Comparison of ENCODE assay signal across 8 mouse cellular contexts in genomic region chr19:4191528-4192250, GRCm38 (mm10). TPM values are rescaled to one million over a fixed set of nuclear protein-coding genes. Genes with fewer than 3 reads are reported as not detected.
DNase-seq lines count a peak whose midpoint lies in the region; ATAC-seq and TF ChIP-seq lines count a peak whose summit lies in the region.

Ppp1ca (plus strand) TSS chr19:4192065.

- peak; percentile 88; the same call in 1 of the 2 replicates for TF ChIP-seq POLR2A in bone marrow, adult 2 months (IDR thresholded peaks at IDR 0.05; ENCODE audit: borderline replicate concordance, control insufficient read depth, low read depth, low read length)

- peak within 1 kb of the TSS; percentile 97 for H3K9ac ChIP-seq in embryonic facial prominence, embryonic 15.5 days
- peak within 1 kb of the TSS; percentile 96 for H3K9ac ChIP-seq in limb, embryonic 15.5 days

- H3K9me3 ChIP-seq in embryonic facial prominence, embryonic 15.5 days (replicated peaks): no peaks in the 10 kb centered on the region
- H3K9me3 ChIP-seq in limb, embryonic 15.5 days: no peaks in the 10 kb centered on the region

- H3K4me1 ChIP-seq in bone marrow, adult 2 months (ENCODE audit: control insufficient read depth, insufficient read depth, low read length): peaks cover 11% of the 10 kb centered on the region; the same call in 1 of the 2 replicates
- H3K4me1 ChIP-seq in embryonic facial prominence, embryonic 15.5 days: peaks cover 45% of the 10 kb centered on the region
- peaks cover 50% of the 10 kb centered on the region for H3K4me1 ChIP-seq in limb, embryonic 15.5 days

- peak within 1 kb of the TSS; percentile 93 for H3K4me3 ChIP-seq in bone marrow, adult 2 months (replicated peaks; ENCODE audit: control insufficient read depth, low read depth, low read length)
- H3K4me3 ChIP-seq in embryonic facial prominence, embryonic 15.5 days (replicated peaks): peak within 1 kb of the TSS; percentile 90
- peak within 1 kb of the TSS; percentile 89 for H3K4me3 ChIP-seq in limb, embryonic 15.5 days

- H3K27me3 ChIP-seq in embryonic facial prominence, embryonic 15.5 days: no peaks in the 10 kb centered on the region
- no peaks in the 10 kb centered on the region for H3K27me3 ChIP-seq in limb, embryonic 15.5 days

- ATAC-seq in embryonic facial prominence, embryonic 15.5 days (ENCODE audit: insufficient number of reproducible peaks, low FRiP score, low TSS enrichment, low read depth): peak; percentile 93
- ATAC-seq in limb, embryonic 15.5 days (ENCODE audit: insufficient number of reproducible peaks, low FRiP score, low TSS enrichment, low read depth): peak; percentile 93

- DNase-seq in 416B (ENCODE audit: low read depth): peak; percentile 93
- peak; percentile 92 for DNase-seq in heart, adult 8-10 months (ENCODE audit: low spot score)
- peak; percentile 93 for DNase-seq in kidney, adult 9 months
- peak; percentile 88 to 89 for DNase-seq in monocyte, adult 2 months (ENCODE audit: low read depth in 1 of 2, low spot score in 2 of 2)
- peak; percentile 96 to 97 for DNase-seq in spleen, postnatal 36 days (ENCODE audit: low spot score in 2 of 2)

- peak within 1 kb of the TSS; percentile 95 for H3K27ac ChIP-seq in bone marrow, adult 2 months (ENCODE audit: control insufficient read depth, insufficient read depth, low read depth, low read length, poor library complexity)
- peak within 1 kb of the TSS; percentile 96 for H3K27ac ChIP-seq in embryonic facial prominence, embryonic 15.5 days (replicated peaks)
- peak within 1 kb of the TSS; percentile 98 for H3K27ac ChIP-seq in limb, embryonic 15.5 days

- peak; percentile 75 for TF ChIP-seq CTCF in bone marrow, adult 2 months (IDR thresholded peaks at IDR 0.05; ENCODE audit: control insufficient read depth, insufficient read depth, low read length)

- peaks cover 35% of the 10 kb centered on the region for H3K36me3 ChIP-seq in embryonic facial prominence, embryonic 15.5 days
- H3K36me3 ChIP-seq in limb, embryonic 15.5 days: peaks cover 35% of the 10 kb centered on the region

- H3K4me2 ChIP-seq in embryonic facial prominence, embryonic 15.5 days (replicated peaks): peak within 1 kb of the TSS; percentile 81
- peak within 1 kb of the TSS; percentile 76 for H3K4me2 ChIP-seq in limb, embryonic 15.5 days

- WGBS in bone marrow, adult 2 months: 1% methylated on average over 45 of the region's 47 CpGs
- WGBS in embryonic facial prominence, embryonic 15.5 days: 5% methylated on average over 41 of the region's 47 CpGs
- 2% methylated on average over 39 of the region's 47 CpGs for WGBS in limb, embryonic 15.5 days

RNA-seq across cellular contexts. Expression of gene Ppp1ca, which starts in this region (rescaled TPM):
- polyA plus RNA-seq in bone marrow, adult 2 months (2011; ENCODE audit: insufficient read depth, insufficient read length, low replicate concordance, missing spikeins): 121 and 204 TPM in 2 replicates
- 745 and 794 TPM in 2 replicates for polyA plus RNA-seq in embryonic facial prominence, embryonic 15.5 days (2015; fragmentation: Nextera tagmentation; extraction: Ambion mirVana)
- 100 to 1,000 TPM; 261 to 310 (median 281) TPM for total RNA-seq in heart, adult 8-10 months (2022)
- polyA plus RNA-seq in limb, embryonic 15.5 days (2015; fragmentation: Nextera tagmentation; extraction: Ambion mirVana): 759 and 834 TPM in 2 replicates

Comparison
In these comparisons a context has a peak if more than half of its experiments do, and no peak if none do; other contexts are left out.
1. Peak in every context shown above with its lines: DNase-seq, ATAC-seq, H3K4me3 ChIP-seq and H3K27ac ChIP-seq.